9 mouse cellular contexts compared by ENCODE assay signal in genomic region chr6:36722769-36723549, GRCm38 (mm10).
A peak's percentile ranks its signal among the peaks of the same experiment; 100 is the strongest.
DNase-seq lines count a peak whose midpoint lies in the region; ATAC-seq lines count a peak whose summit lies in the region.
"Had no signal": no experiment of that assay in that cellular context is flagged by ENCODE, and none has a peak within 500 bp of the region (broad histone marks: within the 10 kb centered on the region; RNA-seq: fewer than 3 reads in every experiment).

No protein-coding gene starts in this region.

- intact Hi-C loops in left cerebral cortex, postnatal 10 days (cut with DNase I) = no loop called here

- ATAC-seq in cerebellum, adult (ENCODE audit: insufficient number of reproducible peaks, low FRiP score, low TSS enrichment) = no peak
- no peak for ATAC-seq in monocyte, adult 5-6 weeks (replicated peaks; ENCODE audit: insufficient number of reproducible peaks, low FRiP score, low TSS enrichment, poor library complexity, severe bottlenecking)

- DNase-seq in kidney, postnatal 10 days = peak; percentile 22
- no peak for DNase-seq in kidney, adult 9 months
- DNase-seq in frontal cortex, postnatal 36 days (ENCODE audit: low spot score in 2 of 2) = peak; percentile 63 to 74
- peak; percentile 31 to 66 for DNase-seq in left cerebral cortex, postnatal 10 days (ENCODE audit: extremely low spot score in 1 of 2, low spot score in 2 of 2)
- peak; percentile 68 to 71 for DNase-seq in right cerebral cortex, adult 2 months (ENCODE audit: low spot score in 2 of 2)
- no peak for DNase-seq in yolk sac, embryonic 10.5 days (ENCODE audit: low spot score)
- DNase-seq: cerebellum, adult 8-10 months had no signal

Comparison
In these comparisons a context has a peak if more than half of its experiments do, and no peak if none do; other contexts are left out.
1. DNase-seq: peak in kidney, postnatal 10 days (single experiment), frontal cortex, postnatal 36 days (2 of 2), left cerebral cortex, postnatal 10 days (2 of 2) and right cerebral cortex, adult 2 months (2 of 2); none in kidney, adult 9 months (single experiment) and yolk sac, embryonic 10.5 days (single experiment).